Mouse (Mus musculus): ENCODE measurements at regions not wholly inside any gene's neighbourhood (a gene's known extent, or its start where the extent isn't known, plus 50 kb on each side); places are given as distances from the start of the nearest gene placed in this dataset.
A peak's percentile ranks its signal among the peaks of the same experiment; 100 is the strongest.

GRCm38 (mm10) chr16:27507212-27507611, 118.5 kb downstream of the Ccdc50 start:
- DNase-seq = no peak

- peak; percentile 17 for DNase-seq
Measured at GRCm38 (mm10) chr16:27523527-27524121, 135.0 kb downstream of the Ccdc50 start.

DNA sequence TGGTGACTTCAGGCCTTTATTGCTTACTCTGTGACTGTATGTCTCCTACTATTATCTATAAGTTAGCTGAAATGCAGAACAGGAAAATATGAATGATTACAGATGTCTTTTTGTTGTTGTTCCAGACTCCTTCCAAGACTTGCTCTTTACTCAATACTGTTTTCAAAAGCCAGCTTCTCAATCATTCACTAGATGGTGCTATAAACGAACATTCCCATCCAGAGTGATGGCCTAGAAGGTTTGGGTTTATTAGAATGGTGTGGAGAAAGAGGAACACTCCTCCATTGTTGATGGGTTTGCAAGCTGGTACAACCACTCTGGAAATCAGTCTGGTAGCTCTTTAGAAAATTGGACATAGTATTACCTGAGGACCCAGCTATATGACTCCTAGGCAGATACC, 138.0 kb downstream of the Ccdc50 start:
- DNase-seq = no peak

GRCm38 (mm10) chr16:27530634-27531033, 142.0 kb downstream of the Ccdc50 start:
- no peak for DNase-seq

Measured in adrenal gland, adult 2 months (tissue).